Mouse (Mus musculus) testis, adult 2 months (tissue): Measurements from ENCODE around the gene Akr1a1.

Source experiments
- CTCF ChIP-seq: fragments of 200-500 bp; IDR thresholded peaks from 2 replicates; pipeline ENCODE4 v1.5.1; 2012; ENCODE audit warnings: low read depth, mild to moderate bottlenecking, inconsistent platforms, low read length, moderate library complexity; ENCODE audit not compliant: control insufficient read depth, insufficient read depth, insufficient replicate concordance
- POLR2A ChIP-seq: fragments of 200-500 bp; IDR thresholded peaks from 2 replicates; pipeline ENCODE4 v1.6.1; 2012; ENCODE audit warnings: low read depth, mild to moderate bottlenecking, inconsistent platforms, low read length, moderate library complexity; ENCODE audit not compliant: control insufficient read depth

GRCm38 (mm10) chr4:116659474-116659873 is 8.0 kb upstream of the Akr1a1 start:
- TF ChIP-seq CTCF (no peak), POLR2A (no peak)
